Mouse (Mus musculus) lung, embryonic 15.5 days (tissue): Measurements from ENCODE around the gene Chrne. TPM values are rescaled to one million over a fixed set of nuclear protein-coding genes. Genes with fewer than 3 reads are reported as not detected.

Experiments used
- ATAC-seq: fragments of 200-750 bp; cut with Nextera tagmentation; 2 replicates; pipeline ENCODE4 v1.8.0; 2017; ENCODE audit warnings: moderate number of reproducible peaks, borderline replicate concordance; ENCODE audit not compliant: low FRiP score, low TSS enrichment; ENCODE audit errors: extremely low read depth
- H3K27ac ChIP-seq: fragments of 300-500 bp; sonication (generic); 2 replicates; pipeline ENCODE4 v1.5.1; 2015; ENCODE audit warnings: moderate library complexity, mild to moderate bottlenecking, inconsistent platforms
- H3K27me3 ChIP-seq: fragments of 300-500 bp; sonication (generic); 2 replicates; pipeline ENCODE4 v1.6.1; 2015; ENCODE audit warnings: inconsistent platforms
- H3K36me3 ChIP-seq: fragments of 300-500 bp; sonication (generic); 2 replicates; pipeline ENCODE4 v1.6.1; 2015; ENCODE audit warnings: inconsistent platforms
- H3K4me1 ChIP-seq: fragments of 300-500 bp; sonication (generic); 2 replicates; pipeline ENCODE4 v1.6.1; 2015; ENCODE audit warnings: inconsistent platforms
- H3K4me2 ChIP-seq: fragments of 300-500 bp; sonication (generic); 2 replicates; pipeline ENCODE4 v1.6.1; 2015; ENCODE audit warnings: inconsistent platforms, mild to moderate bottlenecking, moderate library complexity
- H3K4me3 ChIP-seq: fragments of 300-500 bp; sonication (generic); 2 replicates; pipeline ENCODE4 v1.5.1; 2015; ENCODE audit warnings: mild to moderate bottlenecking, inconsistent platforms
- H3K9ac ChIP-seq: fragments of 300-500 bp; sonication (generic); 2 replicates; pipeline ENCODE4 v1.6.1; 2015; ENCODE audit warnings: inconsistent platforms
- H3K9me3 ChIP-seq: fragments of 300-500 bp; sonication (generic); 2 replicates; pipeline ENCODE4 v1.6.1; 2016; ENCODE audit warnings: inconsistent platforms
- WGBS: fragments of 180-500 bp; shearing (Covaris S2); methylation state at CpG from one replicate; pipeline ENCODE4 v1.1.7; 2015; 5-methylcytosine and 5-hydroxymethylcytosine counted together
- polyA plus RNA-seq: library from polyadenylated mRNA; unstranded; fragments of >200 nt; fragmentation: Nextera tagmentation; extraction: Ambion mirVana; gene quantifications from 2 replicates; pipeline ENCODE4 v1.2.1, GENCODE M21; 2015

The Chrne gene
- polyA plus RNA-seq, 1 experiment from 2014 or later = not detected

- ATAC-seq = no peak
- no peak overlapping the region; the same call in 1 of the 2 replicates for H3K9ac ChIP-seq
- no peaks in the 10 kb centered on the region for H3K27me3 ChIP-seq
- H3K9me3 ChIP-seq = no peaks in the 10 kb centered on the region
- peak overlapping the region; percentile 95; the same call in 1 of the 2 replicates for H3K4me2 ChIP-seq
- H3K4me3 ChIP-seq = no peak overlapping the region
- H3K27ac ChIP-seq = peak overlapping the region; percentile 45; the same call in 1 of the 2 replicates
- peaks cover 58% of the 10 kb centered on the region for H3K4me1 ChIP-seq
- peaks cover 45% of the 10 kb centered on the region for H3K36me3 ChIP-seq
- 66% methylated on average over 12 of the region's 12 CpGs for WGBS
Observed at GRCm38 (mm10) chr11:70650322-70651175, 31.5 kb upstream of the Chrne start.

GRCm38 (mm10) chr11:70649185-70649734, 30.2 kb upstream of the Chrne start:
- Histone ChIP-seq H3K9ac (peak overlapping the region; percentile 6; the same call in 1 of the 2 replicates), H3K27me3 (no peaks in the 10 kb centered on the region), H3K4me2 (peak overlapping the region; percentile 87), H3K4me1 (peaks cover 65% of the 10 kb centered on the region), H3K9me3 (no peaks in the 10 kb centered on the region), H3K36me3 (peaks cover 54% of the 10 kb centered on the region), H3K27ac (no peak overlapping the region), H3K4me3 (peak overlapping the region; percentile 66; the same call in 1 of the 2 replicates)
- no peak for ATAC-seq
- WGBS = 75% methylated on average over 8 of the region's 8 CpGs

- Histone ChIP-seq H3K9me3 (no peaks in the 10 kb centered on the region), H3K4me2 (peak overlapping the region; percentile 87), H3K4me3 (peak overlapping the region; percentile 66), H3K4me1 (peaks cover 65% of the 10 kb centered on the region), H3K27ac (peak overlapping the region; percentile 98), H3K36me3 (peaks cover 61% of the 10 kb centered on the region), H3K9ac (peak overlapping the region; percentile 77), H3K27me3 (no peaks in the 10 kb centered on the region)
- ATAC-seq = no peak
- WGBS = 73% methylated on average over 4 of the region's 4 CpGs
Observed at GRCm38 (mm10) chr11:70648512-70648911, 29.5 kb upstream of the Chrne start.

GRCm38 (mm10) chr11:70647716-70648420, 28.9 kb upstream of the Chrne start:
- no peaks in the 10 kb centered on the region for H3K27me3 ChIP-seq
- H3K4me1 ChIP-seq = peaks cover 62% of the 10 kb centered on the region
- peak overlapping the region; percentile 98 for H3K27ac ChIP-seq
- peaks cover 59% of the 10 kb centered on the region for H3K36me3 ChIP-seq
- 1% methylated on average over 28 of the region's 28 CpGs for WGBS
- H3K9me3 ChIP-seq = no peaks in the 10 kb centered on the region
- H3K4me3 ChIP-seq = peak overlapping the region; percentile 66
- H3K4me2 ChIP-seq = peak overlapping the region; percentile 87
- peak; percentile 28; the same call in 1 of the 2 replicates for ATAC-seq
- H3K9ac ChIP-seq = peak overlapping the region; percentile 77

GRCm38 (mm10) chr11:70646691-70647650, 28.0 kb upstream of the Chrne start, which contains the start of the genes Rnf167 and Slc25a11:
Gene Rnf167 (plus strand): TSS chr11:70647235.
Gene Slc25a11 (minus strand): TSS chr11:70647479.
- peaks cover 53% of the 10 kb centered on the region for H3K4me1 ChIP-seq
- peaks cover 50% of the 10 kb centered on the region for H3K36me3 ChIP-seq
- WGBS = under 1% methylated on average over 63 of the region's 63 CpGs

GRCm38 (mm10) chr11:70646259-70646555, 27.2 kb upstream of the Chrne start:
- WGBS = 16% methylated on average over 3 of the region's 3 CpGs
- no peaks in the 10 kb centered on the region for H3K9me3 ChIP-seq
- peak overlapping the region; percentile 66 for H3K4me3 ChIP-seq
- H3K36me3 ChIP-seq = peaks cover 43% of the 10 kb centered on the region
- H3K4me2 ChIP-seq = peak overlapping the region; percentile 88
- peak overlapping the region; percentile 87 for H3K9ac ChIP-seq
- peak overlapping the region; percentile 91 for H3K27ac ChIP-seq
- H3K27me3 ChIP-seq = no peaks in the 10 kb centered on the region
- peaks cover 46% of the 10 kb centered on the region for H3K4me1 ChIP-seq
- no peak for ATAC-seq

More at GRCm38 (mm10) chr11:70646691-70647650, 28.0 kb upstream of the Chrne start, which contains the start of the genes Rnf167 and Slc25a11:
- H3K9ac ChIP-seq = peak within 1 kb of the TSS; percentile 87
- peak within 1 kb of the TSS; percentile 98 for H3K27ac ChIP-seq
- H3K27me3 ChIP-seq = no peaks in the 10 kb centered on the region
- ATAC-seq = peak; percentile 89
- H3K9me3 ChIP-seq = no peaks in the 10 kb centered on the region
- peak within 1 kb of the TSS; percentile 66 for H3K4me3 ChIP-seq
- peak within 1 kb of the TSS; percentile 88 for H3K4me2 ChIP-seq

- H3K9ac ChIP-seq = peak overlapping the region; percentile 87
- 83% methylated on average over 12 of the region's 12 CpGs for WGBS
- peaks cover 40% of the 10 kb centered on the region for H3K4me1 ChIP-seq
- H3K36me3 ChIP-seq = peaks cover 37% of the 10 kb centered on the region
- peak overlapping the region; percentile 88 for H3K4me2 ChIP-seq
- H3K9me3 ChIP-seq = no peaks in the 10 kb centered on the region
- no peaks in the 10 kb centered on the region for H3K27me3 ChIP-seq
- H3K4me3 ChIP-seq = peak overlapping the region; percentile 66
- ATAC-seq = no peak
- H3K27ac ChIP-seq = peak overlapping the region; percentile 91
Observed at GRCm38 (mm10) chr11:70645461-70646258, 26.6 kb upstream of the Chrne start.

- no peaks in the 10 kb centered on the region for H3K9me3 ChIP-seq
- no peak overlapping the region for H3K27ac ChIP-seq
- peaks cover 28% of the 10 kb centered on the region for H3K36me3 ChIP-seq
- 92% methylated on average over 8 of the region's 8 CpGs for WGBS
- H3K4me3 ChIP-seq = no peak overlapping the region
- H3K9ac ChIP-seq = no peak overlapping the region
- no peak overlapping the region for H3K4me2 ChIP-seq
- peaks cover 32% of the 10 kb centered on the region for H3K4me1 ChIP-seq
- no peaks in the 10 kb centered on the region for H3K27me3 ChIP-seq
- no peak for ATAC-seq
Observed at GRCm38 (mm10) chr11:70644564-70645103, 25.6 kb upstream of the Chrne start.

- no peak for ATAC-seq
- H3K27me3 ChIP-seq = no peaks in the 10 kb centered on the region
- H3K4me2 ChIP-seq = no peak overlapping the region
- peaks cover 16% of the 10 kb centered on the region for H3K4me1 ChIP-seq
- WGBS = 89% methylated on average over 6 of the region's 6 CpGs
- no peak overlapping the region for H3K4me3 ChIP-seq
- peaks cover 17% of the 10 kb centered on the region for H3K36me3 ChIP-seq
- no peaks in the 10 kb centered on the region for H3K9me3 ChIP-seq
- no peak overlapping the region for H3K27ac ChIP-seq
- H3K9ac ChIP-seq = no peak overlapping the region
Observed at GRCm38 (mm10) chr11:70643051-70643450, 24.0 kb upstream of the Chrne start.

- no peaks in the 10 kb centered on the region for H3K27me3 ChIP-seq
- no peaks in the 10 kb centered on the region for H3K9me3 ChIP-seq
- no peak overlapping the region for H3K4me3 ChIP-seq
- no peak overlapping the region for H3K4me2 ChIP-seq
- ATAC-seq = no peak
- H3K27ac ChIP-seq = no peak overlapping the region
- H3K36me3 ChIP-seq = peaks cover 17% of the 10 kb centered on the region
- H3K4me1 ChIP-seq = peaks cover 13% of the 10 kb centered on the region
- H3K9ac ChIP-seq = no peak overlapping the region
- WGBS = 83% methylated on average over 7 of the region's 7 CpGs
Observed at GRCm38 (mm10) chr11:70641241-70641640, 22.2 kb upstream of the Chrne start.
